Mouse (Mus musculus): ENCODE measurements at regions not wholly inside any gene's neighbourhood (a gene's known extent, or its start where the extent isn't known, plus 50 kb on each side); places are given as distances from the start of the nearest gene placed in this dataset.

DNA sequence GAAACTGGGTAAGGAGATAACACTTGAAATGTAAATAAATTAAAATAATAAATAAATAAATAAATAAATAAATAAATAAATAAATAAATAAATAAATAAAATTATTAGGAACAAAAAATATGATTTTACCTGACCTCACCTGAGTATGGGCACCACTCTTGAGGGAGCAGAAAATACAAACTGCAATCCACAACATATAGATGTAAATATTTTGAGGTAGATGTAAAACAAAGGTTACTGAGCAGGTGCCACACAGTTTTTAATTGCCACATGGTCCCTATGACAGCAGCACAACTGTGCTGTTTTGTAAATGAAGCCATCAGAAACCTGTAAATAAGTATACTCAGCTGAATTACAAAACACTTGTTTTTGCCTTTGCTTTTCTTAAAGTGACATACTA, 576.7 kb upstream of the Impg1 start:
- TF ChIP-seq CTCF (IDR thresholded peaks at IDR 0.05; ENCODE audit: low read depth, low read length) (no peak), POLR2A (IDR thresholded peaks at IDR 0.05; ENCODE audit: extremely low read depth, insufficient read depth, low read length) (no peak)

Data from liver, adult 2 months (tissue).